Mouse (Mus musculus): ENCODE results near the gene Gm14569. TPM values are rescaled to one million over a fixed set of nuclear protein-coding genes. Genes with fewer than 3 reads are reported as not detected.

Gm14569 gene
- polyA plus RNA-seq, 1 experiment from 2014 or later, result not detected

DNA sequence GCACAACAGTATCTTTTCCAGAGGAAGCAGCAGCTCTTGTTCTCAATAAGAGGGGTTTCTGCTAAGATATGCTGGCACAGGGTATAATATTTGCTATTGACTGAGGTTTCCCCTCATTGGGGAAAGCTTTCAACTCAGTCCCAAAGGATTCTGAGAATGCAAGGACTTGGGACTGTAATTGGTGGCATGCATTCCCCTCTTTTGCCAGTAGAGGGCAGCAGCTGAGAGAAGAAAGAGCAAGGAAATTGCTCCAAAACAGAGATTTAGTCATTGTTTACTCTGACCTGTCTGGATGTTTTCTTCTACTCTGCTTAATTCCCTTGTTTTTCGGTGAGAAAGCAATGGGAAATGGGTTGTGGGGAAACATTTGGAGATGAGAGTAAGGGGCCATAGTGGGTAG lies 35.6 kb downstream of the Gm14569 start:
- H3K4me3 ChIP-seq, result no peak overlapping the region
- no peaks in the 10 kb centered on the region for H3K9me3 ChIP-seq
- H3K4me2 ChIP-seq, result no peak overlapping the region
- WGBS, result 24% methylated on average over 1 of the region's 1 CpGs
- no peaks in the 10 kb centered on the region for H3K4me1 ChIP-seq
- H3K27ac ChIP-seq (replicated peaks), result no peak overlapping the region
- no peaks in the 10 kb centered on the region for H3K36me3 ChIP-seq
- ATAC-seq (ENCODE audit: extremely low read depth, insufficient number of reproducible peaks, low FRiP score, low TSS enrichment), result no peak
- no peak overlapping the region for H3K9ac ChIP-seq
- no peaks in the 10 kb centered on the region for H3K27me3 ChIP-seq (replicated peaks)

DNA sequence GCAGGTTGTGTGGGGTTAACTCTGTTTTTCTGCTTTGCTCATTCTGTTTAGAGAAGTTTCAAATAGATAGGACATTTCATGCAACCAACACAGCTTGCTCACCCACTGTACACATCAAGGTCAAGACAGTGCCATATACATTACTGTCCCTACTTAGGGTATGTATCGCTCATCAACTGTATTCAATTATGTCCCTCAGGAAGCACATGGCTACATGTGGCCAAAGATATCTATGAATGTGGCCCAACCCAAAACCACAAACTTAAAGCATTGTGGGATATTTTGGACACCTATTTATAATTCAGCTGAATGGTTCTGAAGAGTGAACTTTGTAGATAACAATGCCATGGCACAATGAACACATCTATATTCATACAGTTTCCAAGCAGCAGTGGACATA lies 53.7 kb downstream of the Gm14569 start:
- Histone ChIP-seq H3K4me3 (no peak overlapping the region), H3K27me3 (replicated peaks) (no peaks in the 10 kb centered on the region), H3K27ac (replicated peaks) (no peak overlapping the region), H3K4me2 (no peak overlapping the region), H3K9ac (no peak overlapping the region), H3K36me3 (no peaks in the 10 kb centered on the region), H3K9me3 (no peaks in the 10 kb centered on the region), H3K4me1 (no peaks in the 10 kb centered on the region)
- WGBS, result 73% methylated on average over 1 of the region's 1 CpGs
- no peak for ATAC-seq (ENCODE audit: extremely low read depth, insufficient number of reproducible peaks, low FRiP score, low TSS enrichment)

DNA sequence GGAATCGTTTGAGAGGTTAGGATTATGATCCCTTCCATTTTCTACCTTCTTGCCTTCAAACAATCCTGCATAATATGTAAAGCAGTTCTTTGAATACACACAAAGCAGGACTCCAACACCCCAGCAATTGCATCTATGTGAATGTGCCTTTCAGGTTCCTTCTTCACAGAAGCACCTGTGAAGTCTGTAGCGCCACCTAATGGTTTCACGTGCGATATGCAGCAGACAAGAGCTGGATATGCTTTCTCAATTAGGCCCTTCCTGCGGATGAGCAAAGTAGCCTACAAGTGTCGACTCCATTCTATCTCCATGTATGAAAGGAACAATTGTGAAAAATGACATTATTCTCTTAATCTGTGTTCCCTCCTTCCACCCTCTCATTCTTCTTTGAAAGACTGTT lies 56.6 kb downstream of the Gm14569 start:
- H3K4me2 ChIP-seq, result no peak overlapping the region

DNA sequence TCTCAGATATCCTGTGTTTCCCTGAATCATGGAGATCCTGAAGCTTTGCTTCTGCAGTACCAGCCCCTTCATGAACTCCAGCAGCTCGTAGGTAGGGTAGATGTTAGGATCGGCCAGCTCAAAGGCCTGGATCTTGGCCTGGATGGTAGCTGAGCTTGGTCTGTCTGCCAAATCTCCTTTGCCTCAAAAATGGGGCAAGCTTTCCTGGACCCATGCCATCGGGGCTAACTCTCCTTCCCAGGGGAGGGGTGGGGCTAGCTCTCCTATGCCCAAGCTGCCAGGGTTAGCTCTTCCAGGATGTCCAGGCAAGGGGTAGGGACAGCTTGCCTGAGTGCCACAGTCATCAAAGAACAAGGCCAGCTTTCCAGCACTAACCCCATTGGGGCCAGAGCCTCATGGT lies 72.5 kb downstream of the Gm14569 start:
- Histone ChIP-seq H3K4me3 (no peak overlapping the region), H3K27ac (replicated peaks) (no peak overlapping the region), H3K36me3 (no peaks in the 10 kb centered on the region), H3K4me2 (no peak overlapping the region), H3K27me3 (replicated peaks) (no peaks in the 10 kb centered on the region), H3K9ac (no peak overlapping the region), H3K4me1 (no peaks in the 10 kb centered on the region), H3K9me3 (no peaks in the 10 kb centered on the region)
- no peak for ATAC-seq (ENCODE audit: extremely low read depth, insufficient number of reproducible peaks, low FRiP score, low TSS enrichment)
- WGBS, result 72% methylated on average over 3 of the region's 3 CpGs

More for the DNA sequence above, 56.6 kb downstream of the Gm14569 start:
- Histone ChIP-seq H3K9me3 (no peaks in the 10 kb centered on the region), H3K27ac (replicated peaks) (no peak overlapping the region), H3K4me1 (no peaks in the 10 kb centered on the region), H3K36me3 (no peaks in the 10 kb centered on the region), H3K4me3 (no peak overlapping the region), H3K27me3 (replicated peaks) (no peaks in the 10 kb centered on the region), H3K9ac (no peak overlapping the region)
- ATAC-seq (ENCODE audit: extremely low read depth, insufficient number of reproducible peaks, low FRiP score, low TSS enrichment), result no peak
- 38% methylated on average over 6 of the region's 6 CpGs for WGBS

DNA sequence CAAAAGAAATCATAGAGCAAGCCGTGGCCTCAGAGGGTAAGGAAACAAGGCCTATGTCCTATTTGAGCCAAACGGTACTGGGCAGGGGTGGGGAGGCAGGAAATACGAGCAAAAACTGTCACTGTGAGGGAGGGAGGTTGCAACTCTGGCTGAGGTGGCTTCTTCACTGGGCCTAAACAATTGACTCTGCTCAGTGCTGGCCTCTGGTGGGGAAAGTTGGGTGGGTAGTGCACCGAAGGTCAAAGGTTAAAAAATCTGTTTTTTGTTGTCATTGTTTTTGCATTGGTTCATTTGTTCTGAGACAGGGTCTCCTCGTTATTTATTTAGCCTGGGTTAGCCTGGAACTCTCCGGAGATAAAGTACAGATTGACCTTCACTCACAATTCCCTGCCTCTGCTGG lies 89.3 kb downstream of the Gm14569 start:
- no peak overlapping the region for H3K4me3 ChIP-seq
- no peaks in the 10 kb centered on the region for H3K36me3 ChIP-seq
- no peak overlapping the region for H3K27ac ChIP-seq (replicated peaks)
- ATAC-seq (ENCODE audit: extremely low read depth, insufficient number of reproducible peaks, low FRiP score, low TSS enrichment), result no peak
- H3K27me3 ChIP-seq (replicated peaks), result no peaks in the 10 kb centered on the region
- 48% methylated on average over 6 of the region's 6 CpGs for WGBS
- H3K9me3 ChIP-seq, result no peaks in the 10 kb centered on the region
- H3K4me2 ChIP-seq, result no peak overlapping the region
- H3K9ac ChIP-seq, result no peak overlapping the region
- no peaks in the 10 kb centered on the region for H3K4me1 ChIP-seq

DNA sequence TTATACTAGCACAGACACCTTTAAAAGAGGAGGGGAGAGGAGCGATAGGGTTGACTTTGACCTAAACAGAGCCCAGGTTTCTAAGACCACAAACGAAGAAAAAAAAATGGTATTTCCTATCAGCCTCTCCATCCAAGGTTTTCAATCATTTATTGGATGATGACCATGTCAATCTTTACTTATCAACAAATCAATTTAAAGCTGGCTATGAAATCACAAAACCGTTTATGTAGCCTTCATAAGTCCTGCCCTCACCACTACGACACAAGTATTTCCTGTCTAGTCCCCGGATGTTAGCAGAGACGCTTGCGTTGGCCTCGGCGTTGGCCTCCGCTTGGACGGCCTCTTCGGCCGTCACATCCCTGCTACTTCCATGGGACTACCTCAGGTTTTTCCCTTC lies 90.7 kb downstream of the Gm14569 start, which contains the start of gene Gm6268:
Gm6268 (plus strand) TSS at position 301 of the 400 bp plus-strand sequence.
- no peak within 1 kb of the TSS for H3K27ac ChIP-seq (replicated peaks)
- no peak for ATAC-seq (ENCODE audit: extremely low read depth, insufficient number of reproducible peaks, low FRiP score, low TSS enrichment)
- no peak within 1 kb of the TSS for H3K4me3 ChIP-seq
- H3K9ac ChIP-seq, result no peak within 1 kb of the TSS
- WGBS, result 85% methylated on average over 13 of the region's 13 CpGs
- H3K9me3 ChIP-seq, result no peaks in the 10 kb centered on the region
- H3K36me3 ChIP-seq, result no peaks in the 10 kb centered on the region
- H3K4me2 ChIP-seq, result no peak within 1 kb of the TSS
- no peaks in the 10 kb centered on the region for H3K4me1 ChIP-seq
- no peaks in the 10 kb centered on the region for H3K27me3 ChIP-seq (replicated peaks)

DNA sequence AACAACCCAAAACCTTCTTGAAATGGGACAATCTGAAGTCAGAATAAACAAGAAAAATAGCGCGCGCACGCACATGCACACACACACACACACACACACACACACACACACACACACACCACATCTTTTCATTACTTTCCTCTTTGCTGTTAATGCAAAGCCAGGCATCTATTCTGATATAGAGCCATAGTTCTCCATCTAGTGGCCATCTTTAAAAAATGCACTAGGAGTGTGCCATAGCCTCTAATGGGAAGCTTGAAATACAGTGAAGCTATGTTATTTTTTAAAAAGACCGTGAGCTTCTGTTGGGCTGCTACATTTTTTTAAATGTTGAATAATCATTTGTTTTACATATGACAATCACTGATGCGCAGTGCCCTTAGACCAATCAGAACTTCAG lies 98.4 kb downstream of the Gm14569 start:
- no peaks in the 10 kb centered on the region for H3K4me1 ChIP-seq
- H3K4me2 ChIP-seq, result no peak overlapping the region
- 50% methylated on average over 6 of the region's 6 CpGs for WGBS
- no peaks in the 10 kb centered on the region for H3K9me3 ChIP-seq
- H3K27me3 ChIP-seq (replicated peaks), result no peaks in the 10 kb centered on the region
- H3K4me3 ChIP-seq, result no peak overlapping the region
- no peak overlapping the region for H3K9ac ChIP-seq
- no peak overlapping the region for H3K27ac ChIP-seq (replicated peaks)
- no peak for ATAC-seq (ENCODE audit: extremely low read depth, insufficient number of reproducible peaks, low FRiP score, low TSS enrichment)
- no peaks in the 10 kb centered on the region for H3K36me3 ChIP-seq

DNA sequence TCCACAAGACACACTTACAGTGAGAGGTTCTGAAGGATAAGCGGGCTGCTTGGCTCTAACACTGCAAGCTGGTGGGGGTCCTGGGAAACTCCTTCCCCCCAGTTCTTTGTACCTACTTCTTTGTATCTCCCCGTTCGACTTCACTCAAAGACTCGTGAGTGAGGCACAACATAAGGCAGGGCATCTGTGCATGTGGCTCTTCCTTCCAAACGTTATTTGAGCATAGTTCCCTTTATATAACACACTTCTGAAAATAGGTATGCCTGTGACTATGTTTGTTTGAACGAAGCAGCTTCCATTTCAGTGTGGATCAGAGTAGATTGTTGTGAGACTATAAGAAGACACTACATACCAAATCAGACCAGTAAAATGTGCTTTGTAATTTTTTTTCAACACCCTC lies 99.0 kb downstream of the Gm14569 start:
- Histone ChIP-seq H3K36me3 (no peaks in the 10 kb centered on the region), H3K27me3 (replicated peaks) (no peaks in the 10 kb centered on the region), H3K4me3 (no peak overlapping the region), H3K4me1 (no peaks in the 10 kb centered on the region), H3K27ac (replicated peaks) (no peak overlapping the region), H3K9ac (no peak overlapping the region), H3K4me2 (no peak overlapping the region), H3K9me3 (no peaks in the 10 kb centered on the region)
- WGBS, result 63% methylated on average over 6 of the region's 6 CpGs
- ATAC-seq (ENCODE audit: extremely low read depth, insufficient number of reproducible peaks, low FRiP score, low TSS enrichment), result no peak

DNA sequence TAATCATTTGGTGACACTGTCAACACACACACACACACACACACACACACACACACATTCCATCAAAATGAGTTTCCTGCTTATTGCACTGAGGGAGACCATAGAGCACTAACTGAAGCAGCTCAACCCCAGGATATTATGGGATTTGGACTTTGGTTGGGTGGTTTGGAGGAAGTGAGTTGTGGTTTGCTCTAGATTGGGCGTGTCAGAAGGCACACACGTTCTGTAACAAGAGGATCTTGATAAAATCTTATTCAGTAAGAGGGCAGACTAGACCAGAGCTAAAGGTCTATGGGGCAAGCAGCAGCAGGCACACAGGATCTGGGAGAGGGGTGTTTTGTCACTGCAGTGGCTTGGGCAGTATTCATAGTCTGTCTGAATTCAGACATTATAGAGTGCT lies 101.1 kb downstream of the Gm14569 start:
- Histone ChIP-seq H3K27ac (replicated peaks) (no peak overlapping the region), H3K4me1 (no peaks in the 10 kb centered on the region), H3K9ac (no peak overlapping the region), H3K36me3 (no peaks in the 10 kb centered on the region), H3K27me3 (replicated peaks) (no peaks in the 10 kb centered on the region), H3K4me2 (no peak overlapping the region), H3K9me3 (no peaks in the 10 kb centered on the region), H3K4me3 (no peak overlapping the region)
- no peak for ATAC-seq (ENCODE audit: extremely low read depth, insufficient number of reproducible peaks, low FRiP score, low TSS enrichment)
- 48% methylated on average over 2 of the region's 2 CpGs for WGBS

DNA sequence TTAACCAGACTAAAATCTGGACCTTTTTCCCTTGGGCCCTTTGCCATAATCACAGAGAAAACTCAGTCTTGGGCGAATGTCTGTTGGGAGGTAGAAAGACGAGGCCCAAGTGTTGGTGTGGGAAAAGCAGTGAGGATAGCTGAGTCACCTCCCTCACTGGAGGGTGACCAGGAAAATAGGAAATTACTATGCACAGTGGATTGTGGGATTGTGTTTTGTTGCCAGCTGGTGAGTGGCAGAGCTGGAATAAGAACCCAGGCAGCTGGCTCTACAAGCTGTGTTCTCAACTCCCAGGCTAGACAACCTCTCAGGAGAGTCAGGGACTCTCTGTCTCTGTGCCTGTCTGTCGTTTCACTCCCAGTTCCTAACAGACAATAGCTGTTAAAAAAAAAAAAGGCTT lies 101.7 kb downstream of the Gm14569 start:
- no peaks in the 10 kb centered on the region for H3K27me3 ChIP-seq (replicated peaks)
- no peak overlapping the region for H3K4me3 ChIP-seq
- no peaks in the 10 kb centered on the region for H3K4me1 ChIP-seq
- H3K36me3 ChIP-seq, result no peaks in the 10 kb centered on the region
- H3K4me2 ChIP-seq, result no peak overlapping the region
- H3K27ac ChIP-seq (replicated peaks), result no peak overlapping the region
- no peaks in the 10 kb centered on the region for H3K9me3 ChIP-seq
- no peak for ATAC-seq (ENCODE audit: extremely low read depth, insufficient number of reproducible peaks, low FRiP score, low TSS enrichment)
- H3K9ac ChIP-seq, result no peak overlapping the region
- 57% methylated on average over 3 of the region's 3 CpGs for WGBS

DNA sequence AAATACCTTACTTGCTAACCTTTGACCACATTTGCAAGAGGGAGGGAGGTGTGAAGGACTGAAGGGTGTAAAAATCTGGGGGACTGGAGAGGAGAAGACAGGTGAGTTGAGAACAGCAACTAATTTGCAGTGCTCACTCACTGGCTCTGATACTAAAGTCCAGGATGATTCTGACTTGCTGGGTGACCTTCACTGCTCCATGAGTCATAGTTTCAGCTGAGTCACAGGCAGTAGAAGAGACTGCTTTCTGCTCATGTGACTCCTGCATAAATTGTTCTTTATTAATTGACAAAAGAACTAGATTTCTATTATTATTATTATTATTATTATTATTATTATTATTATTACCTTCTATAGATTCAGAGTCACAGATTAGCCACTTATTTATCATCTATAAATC lies 106.3 kb downstream of the Gm14569 start:
- no peak overlapping the region for H3K4me2 ChIP-seq
- H3K27ac ChIP-seq (replicated peaks), result no peak overlapping the region
- no peak overlapping the region for H3K4me3 ChIP-seq
- H3K4me1 ChIP-seq, result no peaks in the 10 kb centered on the region
- no peaks in the 10 kb centered on the region for H3K36me3 ChIP-seq
- H3K27me3 ChIP-seq (replicated peaks), result no peaks in the 10 kb centered on the region
- no peak overlapping the region for H3K9ac ChIP-seq
- no peak for ATAC-seq (ENCODE audit: extremely low read depth, insufficient number of reproducible peaks, low FRiP score, low TSS enrichment)
- no peaks in the 10 kb centered on the region for H3K9me3 ChIP-seq
